Mouse (Mus musculus): Measurements from ENCODE around the gene Gm11009.
"Not testable (repeated sequence)": the region's sequence is repeated elsewhere in the genome, so short reads cannot be mapped to it uniquely, and the experiment has no call there.

Gm11009 gene

DNA sequence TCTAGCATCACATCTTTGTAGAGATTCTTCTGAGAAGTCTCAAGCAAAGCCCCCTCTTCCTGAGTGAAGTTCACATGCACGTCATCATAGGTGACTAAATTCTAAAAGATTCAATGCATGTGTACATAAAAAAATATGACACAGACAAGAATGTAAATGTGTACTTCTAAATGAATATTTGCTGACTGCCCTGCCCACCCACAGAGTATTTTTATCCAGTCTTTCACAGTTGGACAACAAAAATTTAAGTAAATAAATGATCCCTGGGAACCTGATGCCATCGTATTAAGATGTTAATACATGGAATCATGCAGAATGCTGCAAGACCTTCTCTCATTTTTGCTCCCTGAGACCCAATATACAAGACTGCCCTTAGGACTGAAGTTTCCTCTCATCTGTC is at the start of gene Gm11009:
Gene Gm11009 (minus strand): TSS at position 101 of the 400 bp plus-strand sequence.
- not testable (repeated sequence) for DNase-seq
